Mouse (Mus musculus): ENCODE data around the gene Ccdc117.

DNA sequence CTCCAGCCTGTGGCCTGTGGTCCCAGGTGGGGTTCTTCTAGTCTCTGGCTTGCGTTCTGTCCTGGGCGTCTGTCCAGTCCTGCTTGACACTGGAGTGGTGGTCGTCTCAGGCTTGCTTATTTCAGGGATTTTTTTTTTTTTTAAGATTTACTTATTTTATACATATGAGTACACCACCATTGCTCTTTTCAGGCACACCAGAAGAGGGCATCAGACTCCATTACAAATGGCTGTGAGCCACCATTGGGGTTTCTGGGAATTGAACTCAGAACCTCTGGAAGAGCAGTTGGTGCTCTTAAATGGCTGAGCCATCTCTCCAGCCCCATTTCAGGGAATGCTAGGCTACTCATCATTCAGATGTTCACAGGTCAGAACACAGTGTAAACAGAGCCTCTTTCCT is 18.3 kb upstream of the Ccdc117 start:
- TF ChIP-seq MAFK (IDR thresholded peaks at IDR 0.05; ENCODE audit: insufficient read depth, low read depth, low read length) (no peak), HCFC1 (IDR thresholded peaks at IDR 0.05; ENCODE audit: borderline replicate concordance, insufficient read depth, low read length) (no peak)

All from ES-E14 (cell line).